Mouse (Mus musculus): ENCODE results near the gene Kmt2c. TPM values are rescaled to one million over a fixed set of nuclear protein-coding genes. Genes with fewer than 3 reads are reported as not detected.
"Not testable (repeated sequence)": the region's sequence is repeated elsewhere in the genome, so short reads cannot be mapped to it uniquely, and the experiment has no call there.

Kmt2c gene
- polyA plus RNA-seq, 1 experiment, result 9.3 TPM

GRCm38 (mm10) chr5:25246473-25246865 lies 252.1 kb downstream of the Kmt2c start:
- no peak overlapping the region for H3K27ac ChIP-seq (ENCODE audit: insufficient read depth, low read depth, low read length)
- peaks cover 2% of the 10 kb centered on the region; the same call in 1 of the 2 replicates for H3K36me3 ChIP-seq (ENCODE audit: control insufficient read depth, insufficient read depth, low read length)
- H3K4me3 ChIP-seq (ENCODE audit: low read depth, low read length), result no peak overlapping the region
- H3K27me3 ChIP-seq (ENCODE audit: control insufficient read depth, insufficient read depth, low read length), result no peaks in the 10 kb centered on the region
- H3K4me1 ChIP-seq (ENCODE audit: control insufficient read depth, insufficient read depth, insufficient read length, low read length), result peaks cover 3% of the 10 kb centered on the region; the same call in 1 of the 2 replicates
- WGBS, result 41% methylated on average over 1 of the region's 1 CpGs
- no peak for TF ChIP-seq CTCF (IDR thresholded peaks at IDR 0.05; ENCODE audit: extremely low read depth, insufficient read length, insufficient replicate concordance, low read depth, low read length)
- no peak for TF ChIP-seq POLR2A (IDR thresholded peaks at IDR 0.05; ENCODE audit: low read depth, low read length)

DNA sequence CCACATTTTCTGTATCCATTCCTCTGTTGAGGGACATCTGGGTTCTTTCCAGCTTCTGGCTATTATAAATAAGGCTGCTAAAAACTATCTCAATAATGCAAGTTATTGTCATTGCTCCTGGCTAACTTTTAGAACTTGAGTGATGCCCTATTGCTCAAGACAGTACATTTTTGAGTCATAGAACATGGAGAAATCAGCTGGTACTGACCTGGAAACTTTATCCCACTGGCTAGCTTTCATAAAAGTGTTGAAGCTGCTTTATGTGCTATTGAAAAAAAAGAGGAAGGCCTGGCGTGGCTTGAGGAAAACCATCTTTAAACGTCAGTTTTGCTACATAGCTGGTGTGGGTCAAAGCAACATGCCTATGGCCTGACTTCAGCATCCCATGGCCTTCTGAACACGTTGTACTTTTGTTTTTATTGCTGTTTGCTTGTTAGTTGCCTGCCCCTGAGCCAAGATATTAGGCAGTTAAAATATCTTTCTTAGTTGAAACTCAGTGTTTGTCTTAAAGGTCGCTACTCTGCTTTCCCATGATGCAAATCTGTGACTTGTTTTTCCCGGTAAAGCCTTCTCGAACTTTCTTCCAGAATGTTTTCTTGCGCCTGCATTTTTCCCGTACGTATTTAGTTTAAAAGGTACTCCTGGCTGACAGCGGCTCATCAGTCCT lies 252.6 kb downstream of the Kmt2c start:
- TF ChIP-seq POLR2A (IDR thresholded peaks at IDR 0.05; ENCODE audit: low read depth, low read length), result no peak
- TF ChIP-seq CTCF (IDR thresholded peaks at IDR 0.05; ENCODE audit: extremely low read depth, insufficient read length, insufficient replicate concordance, low read depth, low read length), result no peak
- H3K27me3 ChIP-seq (ENCODE audit: control insufficient read depth, insufficient read depth, low read length), result no peaks in the 10 kb centered on the region
- H3K27ac ChIP-seq (ENCODE audit: insufficient read depth, low read depth, low read length), result no peak overlapping the region
- no peaks in the 10 kb centered on the region for H3K36me3 ChIP-seq (ENCODE audit: control insufficient read depth, insufficient read depth, low read length)
- peaks cover 3% of the 10 kb centered on the region; the same call in 1 of the 2 replicates for H3K4me1 ChIP-seq (ENCODE audit: control insufficient read depth, insufficient read depth, insufficient read length, low read length)
- 79% methylated on average over 10 of the region's 10 CpGs for WGBS
- H3K4me3 ChIP-seq (ENCODE audit: low read depth, low read length), result no peak overlapping the region

GRCm38 (mm10) chr5:25243101-25243500 lies 255.5 kb downstream of the Kmt2c start:
- Histone ChIP-seq H3K27ac (ENCODE audit: insufficient read depth, low read depth, low read length) (no peak overlapping the region), H3K36me3 (ENCODE audit: control insufficient read depth, insufficient read depth, low read length) (peaks cover 5% of the 10 kb centered on the region; the same call in 1 of the 2 replicates), H3K4me3 (ENCODE audit: low read depth, low read length) (no peak overlapping the region), H3K4me1 (ENCODE audit: control insufficient read depth, insufficient read depth, insufficient read length, low read length) (peaks cover 3% of the 10 kb centered on the region; the same call in 1 of the 2 replicates), H3K27me3 (ENCODE audit: control insufficient read depth, insufficient read depth, low read length) (no peaks in the 10 kb centered on the region)
- 56% methylated on average over 6 of the region's 6 CpGs for WGBS
- no peak for TF ChIP-seq CTCF (IDR thresholded peaks at IDR 0.05; ENCODE audit: extremely low read depth, insufficient read length, insufficient replicate concordance, low read depth, low read length)
- TF ChIP-seq POLR2A (IDR thresholded peaks at IDR 0.05; ENCODE audit: low read depth, low read length), result no peak

DNA sequence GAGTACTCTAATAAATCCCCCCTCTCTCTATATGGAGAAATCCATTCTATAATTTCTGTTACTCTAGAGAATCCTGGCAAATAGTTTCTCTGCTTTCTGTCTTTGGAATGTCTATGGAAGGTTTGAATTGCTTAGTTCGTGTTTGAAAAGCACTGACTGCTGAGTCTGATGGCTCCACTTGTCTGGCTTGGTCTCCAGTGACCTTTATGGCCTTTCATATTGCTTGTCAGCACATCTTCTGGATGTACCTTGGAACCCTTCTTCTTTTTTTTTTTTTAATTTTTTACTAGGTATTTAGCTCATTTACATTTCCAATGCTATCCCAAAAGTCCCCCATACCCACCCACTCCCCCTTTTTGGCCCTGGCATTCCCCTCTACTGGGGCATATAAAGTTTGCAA lies 274.2 kb downstream of the Kmt2c start:
- H3K36me3 ChIP-seq (ENCODE audit: control insufficient read depth, insufficient read depth, low read length); H3K4me1 ChIP-seq (ENCODE audit: control insufficient read depth, insufficient read depth, insufficient read length, low read length); H3K4me3 ChIP-seq (ENCODE audit: low read depth, low read length); H3K27ac ChIP-seq (ENCODE audit: insufficient read depth, low read depth, low read length); H3K27me3 ChIP-seq (ENCODE audit: control insufficient read depth, insufficient read depth, low read length): not testable (repeated sequence)
- 90% methylated on average over 1 of the region's 1 CpGs for WGBS

DNA sequence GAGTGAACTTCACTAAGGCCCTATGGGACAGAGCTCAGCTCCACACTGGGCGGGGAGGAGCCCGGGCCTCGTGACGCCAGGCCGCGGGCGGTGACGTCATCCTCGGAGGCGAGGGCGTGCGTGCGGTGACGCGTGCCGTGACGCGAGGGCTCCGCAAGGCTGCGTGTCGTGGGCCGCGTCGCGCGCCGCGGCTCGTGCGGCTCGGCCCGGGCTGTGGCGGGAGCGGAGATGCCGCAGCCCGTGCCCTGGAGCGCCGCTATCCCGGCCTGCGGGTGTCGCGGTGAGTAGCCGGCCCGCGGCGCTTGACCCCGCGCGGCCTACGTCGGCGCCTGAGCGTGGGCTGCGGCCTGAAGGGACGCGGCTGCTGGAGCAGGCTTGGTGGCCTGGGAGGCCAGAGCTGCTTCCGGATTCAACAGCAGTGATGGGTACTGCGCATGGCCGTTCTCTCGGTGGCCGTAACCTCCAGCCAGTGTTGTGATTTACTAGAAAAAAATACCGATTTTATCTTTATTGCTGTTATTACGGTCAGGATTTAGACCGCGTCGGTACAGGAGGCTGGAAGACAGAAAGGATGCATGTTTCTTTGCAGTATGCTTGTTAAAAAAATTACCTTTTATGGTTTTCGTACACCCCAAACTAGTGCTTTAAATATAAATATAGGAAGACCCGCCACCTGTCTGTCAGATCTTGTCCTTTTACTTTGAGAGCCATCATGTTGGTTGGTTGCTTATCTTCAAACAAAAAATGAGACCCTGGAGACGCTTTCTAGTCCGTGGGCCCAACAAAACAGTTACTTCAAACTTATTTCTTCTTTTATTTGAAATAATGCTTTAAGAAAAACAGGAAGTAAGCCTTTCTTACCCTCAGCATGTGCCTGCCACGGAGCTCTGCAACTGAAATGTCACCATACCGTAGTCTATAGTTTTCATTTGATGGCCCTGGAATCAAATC lies 275.6 kb downstream of the Kmt2c start, which contains the start of gene E130116L18Rik:
E130116L18Rik (minus strand) TSS at position 402 of the 951 bp plus-strand sequence.
- Histone ChIP-seq H3K27me3 (ENCODE audit: control insufficient read depth, insufficient read depth, low read length) (no peaks in the 10 kb centered on the region), H3K27ac (ENCODE audit: insufficient read depth, low read depth, low read length) (peak within 1 kb of the TSS; percentile 34), H3K4me1 (ENCODE audit: control insufficient read depth, insufficient read depth, insufficient read length, low read length) (peaks cover 5% of the 10 kb centered on the region; the same call in 1 of the 2 replicates), H3K4me3 (ENCODE audit: low read depth, low read length) (peak within 1 kb of the TSS; percentile 84), H3K36me3 (ENCODE audit: control insufficient read depth, insufficient read depth, low read length) (no peaks in the 10 kb centered on the region)
- no peak; the same call in 1 of the 2 replicates for TF ChIP-seq POLR2A (IDR thresholded peaks at IDR 0.05; ENCODE audit: low read depth, low read length)
- no peak for TF ChIP-seq CTCF (IDR thresholded peaks at IDR 0.05; ENCODE audit: extremely low read depth, insufficient read length, insufficient replicate concordance, low read depth, low read length)
- under 1% methylated on average over 72 of the region's 72 CpGs for WGBS

Other genes starting within 250 kb of the Kmt2c start
- gene Cct8l1, start 17.3 kb upstream of the Kmt2c start, polyA plus RNA-seq (2012; rRNA removed), result not detected in 2 replicates
- gene Xrcc2, start 207.0 kb upstream of the Kmt2c start, polyA plus RNA-seq (2012; rRNA removed), result 1.3 and 1.6 TPM in 2 replicates

All from small intestine, adult 2 months (tissue).